Mouse (Mus musculus): ENCODE measurements around the gene Setd1a.

GRCm38 (mm10) chr7:127746494-127747491 lies 29.7 kb upstream of the Setd1a start:
- TF ChIP-seq CTCF (IDR thresholded peaks at IDR 0.05; ENCODE audit: low read depth, low read length) (no peak), TAL1 (conservative IDR thresholded peaks at IDR 0.05; ENCODE audit: low read depth, low read length) (no peak)

All from G1E (cell line).